Mouse (Mus musculus) ES-Bruce4 (cell line): ENCODE measurements around the gene Zdhhc5.

Experiments
- CTCF ChIP-seq: IDR thresholded peaks from one replicate; pipeline ENCODE4 v1.8.1; 2011; ENCODE audit warnings: low read depth, low read length
- POLR2A ChIP-seq: IDR thresholded peaks from one replicate; pipeline ENCODE4 v1.8.1; 2011; ENCODE audit warnings: low read length; ENCODE audit not compliant: insufficient read depth

DNA sequence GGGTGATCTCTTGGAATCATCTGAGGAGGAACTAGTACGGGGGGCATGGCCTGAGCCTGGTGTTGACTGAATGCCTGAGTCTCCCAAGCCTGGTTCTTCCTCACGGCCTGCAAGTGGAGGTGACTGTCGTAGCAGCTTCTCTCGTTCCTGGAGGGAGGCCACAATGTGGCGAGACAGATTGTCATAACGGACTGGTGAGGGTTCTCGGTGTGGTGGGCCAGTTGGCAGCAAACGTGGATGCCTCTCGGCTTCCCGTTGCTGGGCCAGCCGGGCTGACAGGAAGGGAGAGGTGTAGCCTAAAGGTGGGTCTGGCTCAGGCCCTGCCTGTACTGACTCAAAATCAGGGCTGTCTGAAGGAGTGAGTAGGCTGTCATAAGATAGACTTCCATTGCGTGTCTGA is 24.9 kb downstream of the Zdhhc5 start:
- TF ChIP-seq POLR2A (no peak), CTCF (no peak)
